Mouse (Mus musculus): ENCODE data around the gene Tubb4b.

Gene Tubb4b

GRCm38 (mm10) chr2:25246183-25247072 is 21.9 kb upstream of the Tubb4b start, which contains the start of gene AL732309.1:
Gene AL732309.1 (minus strand): TSS chr2:25246863.
- in situ Hi-C loops (cut with MboI, MseI), result no loop called here

GRCm38 (mm10) chr2:25244144-25244543 is 19.6 kb upstream of the Tubb4b start:
- in situ Hi-C loops (cut with MboI, MseI), result no loop called here

GRCm38 (mm10) chr2:25243342-25243741 is 18.8 kb upstream of the Tubb4b start:
- in situ Hi-C loops (cut with MboI, MseI), result no loop called here

GRCm38 (mm10) chr2:25242101-25242506 is 17.6 kb upstream of the Tubb4b start, which contains the start of the genes Rnf208 and Cysrt1:
Gene Rnf208 (plus strand): TSS chr2:25242255.
Gene Cysrt1 (minus strand): TSS chr2:25242452.
- in situ Hi-C loops (cut with MboI, MseI), result no loop called here

- in situ Hi-C loops (cut with MboI, MseI), result no loop called here
Measured at GRCm38 (mm10) chr2:25241438-25241775, 16.9 kb upstream of the Tubb4b start.

GRCm38 (mm10) chr2:25240723-25241437 is 16.4 kb upstream of the Tubb4b start:
- in situ Hi-C loops (cut with MboI, MseI), result no loop called here

GRCm38 (mm10) chr2:25240310-25240709 is 15.8 kb upstream of the Tubb4b start:
- in situ Hi-C loops (cut with MboI, MseI), result no loop called here

GRCm38 (mm10) chr2:25239766-25240165 is 15.3 kb upstream of the Tubb4b start:
- in situ Hi-C loops (cut with MboI, MseI), result loop anchor here (10.0 kb wide), 1 partner anchor 1665 kb away; the partner anchor contains the start of gene Surf6

- in situ Hi-C loops (cut with MboI, MseI), result loop anchor here (10.0 kb wide), 1 partner anchor 1667 kb away; the partner anchor contains the start of gene Surf6
Measured at GRCm38 (mm10) chr2:25238106-25238505, 13.6 kb upstream of the Tubb4b start.

- in situ Hi-C loops (cut with MboI, MseI), result loop anchor here (10.0 kb wide), 1 partner anchor 1667 kb away; the partner anchor contains the start of gene Surf6
Measured at GRCm38 (mm10) chr2:25237522-25237921, 13.0 kb upstream of the Tubb4b start.

GRCm38 (mm10) chr2:25236614-25237013 is 12.1 kb upstream of the Tubb4b start, which contains the start of gene Rnf224:
Gene Rnf224 (minus strand): TSS chr2:25236787.
- in situ Hi-C loops (cut with MboI, MseI), result loop anchor here (10.0 kb wide), 1 partner anchor 1668 kb away; the partner anchor contains the start of gene Surf6

- in situ Hi-C loops (cut with MboI, MseI), result loop anchor here (10.0 kb wide), 1 partner anchor 1670 kb away; the partner anchor contains the start of gene Surf6
Measured at GRCm38 (mm10) chr2:25234551-25235220, 10.2 kb upstream of the Tubb4b start.

- in situ Hi-C loops (cut with MboI, MseI), result loop anchor here (10.0 kb wide), 1 partner anchor 1671 kb away; the partner anchor contains the start of gene Surf6
Measured at GRCm38 (mm10) chr2:25234050-25234449, 9.5 kb upstream of the Tubb4b start, which contains the start of gene Slc34a3. Gene Slc34a3 (minus strand): TSS chr2:25234364.

- in situ Hi-C loops (cut with MboI, MseI), result loop anchor here (10.0 kb wide), 1 partner anchor 1671 kb away; the partner anchor contains the start of gene Surf6
Measured at GRCm38 (mm10) chr2:25233421-25233820, 8.9 kb upstream of the Tubb4b start.

GRCm38 (mm10) chr2:25231038-25231437 is 6.5 kb upstream of the Tubb4b start:
- in situ Hi-C loops (cut with MboI, MseI), result loop anchor here (10.0 kb wide), 1 partner anchor 1674 kb away; the partner anchor contains the start of gene Surf6

- in situ Hi-C loops (cut with MboI, MseI), result loop anchor here (10.0 kb wide), 1 partner anchor 1674 kb away; the partner anchor contains the start of gene Surf6
Measured at GRCm38 (mm10) chr2:25230581-25230980, 6.1 kb upstream of the Tubb4b start.

GRCm38 (mm10) chr2:25229582-25229981 is 5.1 kb upstream of the Tubb4b start:
- in situ Hi-C loops (cut with MboI, MseI), result no loop called here

- in situ Hi-C loops (cut with MboI, MseI), result no loop called here
Measured at GRCm38 (mm10) chr2:25228995-25229530, 4.6 kb upstream of the Tubb4b start.

- in situ Hi-C loops (cut with MboI, MseI), result no loop called here
Measured at GRCm38 (mm10) chr2:25228431-25228889, 4.0 kb upstream of the Tubb4b start.

- in situ Hi-C loops (cut with MboI, MseI), result no loop called here
Measured at GRCm38 (mm10) chr2:25227406-25227805, 2.9 kb upstream of the Tubb4b start.

GRCm38 (mm10) chr2:25226864-25227263 is 2.4 kb upstream of the Tubb4b start:
- in situ Hi-C loops (cut with MboI, MseI), result no loop called here
